8 mouse cellular contexts compared by ENCODE assay signal in the genomic region with DNA sequence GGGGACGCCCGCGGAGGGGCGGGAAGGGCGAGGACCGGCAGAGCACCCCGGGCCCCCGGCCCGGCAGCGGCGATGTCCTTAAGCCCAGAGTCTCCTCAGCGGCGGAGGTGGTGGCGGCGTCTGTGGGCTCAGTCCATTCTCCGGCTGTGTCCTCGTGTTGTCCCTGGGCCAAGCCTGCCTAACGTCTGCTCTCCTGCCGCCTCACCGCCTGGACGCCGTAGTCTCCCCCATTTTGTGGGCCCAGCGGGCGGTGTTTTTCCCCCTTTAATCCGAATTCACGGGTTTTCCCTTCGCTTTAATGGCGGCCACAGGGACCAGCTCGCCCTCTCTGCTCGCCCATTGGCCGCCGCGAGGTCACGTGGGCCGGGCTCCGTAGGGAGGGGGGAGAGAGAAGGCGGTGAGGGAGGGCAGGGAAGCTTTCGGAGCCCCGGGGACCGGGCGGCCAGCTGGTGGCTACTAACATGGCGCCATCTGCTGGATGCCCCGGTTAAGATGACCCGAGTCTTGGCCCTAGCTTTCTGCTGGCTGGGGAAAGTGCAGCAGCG. TPM values are rescaled to one million over a fixed set of nuclear protein-coding genes. Genes with fewer than 3 reads are reported as not detected.
DNase-seq lines count a peak whose midpoint lies in the region; ATAC-seq lines count a peak whose summit lies in the region.

No protein-coding gene starts in this region.

- peak overlapping the region; percentile 93 to 95 for H3K4me3 ChIP-seq in heart, embryonic 14.5 days (ENCODE audit: control insufficient read depth in 1 of 2, insufficient read depth in 1 of 2, low read depth in 1 of 2, low read length in 2 of 2)
- H3K4me3 ChIP-seq in liver, embryonic 13.5 days (replicated peaks) = peak overlapping the region; percentile 99
- peak overlapping the region; percentile 98 for H3K4me3 ChIP-seq in stomach, embryonic 16.5 days (replicated peaks; ENCODE audit: low read length)

- H3K4me2 ChIP-seq in heart, embryonic 14.5 days (ENCODE audit: low read length) = peak overlapping the region; percentile 71
- H3K4me2 ChIP-seq in liver, embryonic 13.5 days = peak overlapping the region; percentile 72
- peak overlapping the region; percentile 29; the same call in 1 of the 2 replicates for H3K4me2 ChIP-seq in stomach, embryonic 16.5 days (ENCODE audit: low read depth, low read length)

- under 1% methylated on average over 45 of the region's 45 CpGs for WGBS in heart, embryonic 14.5 days
- under 1% methylated on average over 45 of the region's 45 CpGs for WGBS in liver, embryonic 13.5 days (ENCODE audit: insufficient replicate concordance)
- under 1% methylated on average over 45 of the region's 45 CpGs for WGBS in stomach, embryonic 16.5 days

- H3K9me3 ChIP-seq in heart, embryonic 14.5 days (ENCODE audit: control insufficient read depth, low read length) = no peaks in the 10 kb centered on the region
- no peaks in the 10 kb centered on the region for H3K9me3 ChIP-seq in liver, embryonic 13.5 days (replicated peaks)
- no peaks in the 10 kb centered on the region for H3K9me3 ChIP-seq in stomach, embryonic 16.5 days (replicated peaks; ENCODE audit: control insufficient read depth, low read length)

- peaks cover 21% of the 10 kb centered on the region for H3K36me3 ChIP-seq in heart, embryonic 14.5 days (ENCODE audit: control insufficient read depth, insufficient read depth, low read length)
- peaks cover 18% of the 10 kb centered on the region for H3K36me3 ChIP-seq in liver, embryonic 13.5 days
- 0 out of 2 replicates have a peak, but pooled peaks cover 3% of the 10 kb centered on the region for H3K36me3 ChIP-seq in stomach, embryonic 16.5 days (ENCODE audit: control insufficient read depth, insufficient read depth, low read length)

- H3K9ac ChIP-seq in heart, embryonic 14.5 days (ENCODE audit: low read length) = peak overlapping the region; percentile 99
- peak overlapping the region; percentile 99 for H3K9ac ChIP-seq in liver, embryonic 13.5 days
- H3K9ac ChIP-seq in stomach, embryonic 16.5 days (ENCODE audit: low read length) = peak overlapping the region; percentile 97

- peak; percentile 98 for DNase-seq in CD4-positive helper T cell, adult 2 months (ENCODE audit: low read depth, low spot score)
- DNase-seq in brain, embryonic 18.5 days (ENCODE audit: low read depth, low spot score) = peak; percentile 86
- DNase-seq in kidney, postnatal 14 days = peak; percentile 99
- peak; percentile 98 for DNase-seq in liver, embryonic 13.5 days
- peak; percentile 99 for DNase-seq in neural tube, embryonic 10.5 days (ENCODE audit: extremely low spot score, low spot score)

- peaks cover 0 to 18% of the 10 kb centered on the region in 2 experiments; a peak in 3 of 4 replicates for H3K4me1 ChIP-seq in heart, embryonic 14.5 days (ENCODE audit: control insufficient read depth in 2 of 2, insufficient read depth in 2 of 2, low read length in 2 of 2)
- H3K4me1 ChIP-seq in liver, embryonic 13.5 days (replicated peaks) = peaks cover 28% of the 10 kb centered on the region
- H3K4me1 ChIP-seq in stomach, embryonic 16.5 days (ENCODE audit: control insufficient read depth, insufficient read depth, low read length) = peaks cover 21% of the 10 kb centered on the region

- ATAC-seq in erythroid progenitor cell, adult 5-6 weeks (replicated peaks; ENCODE audit: low FRiP score, poor library complexity, severe bottlenecking) = peak; percentile 96
- peak; percentile 97 for ATAC-seq in heart, embryonic 14.5 days (ENCODE audit: insufficient number of reproducible peaks, insufficient read depth, low FRiP score, low read depth)
- ATAC-seq in liver, embryonic 13.5 days (ENCODE audit: low read depth) = peak; percentile 96
- ATAC-seq in stomach, embryonic 16.5 days (ENCODE audit: insufficient read depth, low FRiP score) = peak; percentile 98

- no peaks in the 10 kb centered on the region for H3K27me3 ChIP-seq in heart, embryonic 14.5 days (ENCODE audit: control insufficient read depth, insufficient read depth, low read length)
- H3K27me3 ChIP-seq in liver, embryonic 13.5 days = 0 out of 2 replicates have a peak, but pooled peaks cover 11% of the 10 kb centered on the region
- no peaks in the 10 kb centered on the region for H3K27me3 ChIP-seq in stomach, embryonic 16.5 days (ENCODE audit: control insufficient read depth, insufficient read depth, low read length)

- peak overlapping the region; percentile 99 for H3K27ac ChIP-seq in heart, embryonic 14.5 days (replicated peaks in 1 of 2; ENCODE audit: control insufficient read depth in 1 of 2, insufficient read depth in 1 of 2, low read depth in 2 of 2, low read length in 2 of 2)
- peak overlapping the region; percentile 97 for H3K27ac ChIP-seq in liver, embryonic 13.5 days
- H3K27ac ChIP-seq in stomach, embryonic 16.5 days (ENCODE audit: low read length) = peak overlapping the region; percentile 99

RNA-seq across cellular contexts. Expression of a gene that starts 0.7 kb away (rescaled TPM):
- 70.8 and 86.1 TPM in 2 replicates for total RNA-seq in erythroid progenitor cell, adult 5-6 weeks (2015; ENCODE audit: low replicate concordance)
- 66.0 and 76.8 TPM in 2 replicates for total RNA-seq in erythroid progenitor cell, adult 5-6 weeks (2017; ENCODE audit: low replicate concordance)
- polyA plus RNA-seq in heart, embryonic 14.5 days (2014; fragmentation: Nextera tagmentation; extraction: Ambion mirVana) = 8.9 and 9.3 TPM in 2 replicates
- 2.9 and 3.6 TPM in 2 replicates for polyA plus RNA-seq in liver, embryonic 13.5 days (2015; fragmentation: Nextera tagmentation; extraction: Ambion mirVana)
- polyA plus RNA-seq in stomach, embryonic 16.5 days (2015; fragmentation: Nextera tagmentation; extraction: Ambion mirVana) = 7.2 and 9.1 TPM in 2 replicates

Comparison
In these comparisons a context has a peak if more than half of its experiments do, and no peak if none do; other contexts are left out.
1. Peak in every context shown above with its lines: DNase-seq, ATAC-seq, H3K4me3 ChIP-seq and H3K27ac ChIP-seq.